7 mouse cellular contexts compared by ENCODE assay signal in the genomic region with DNA sequence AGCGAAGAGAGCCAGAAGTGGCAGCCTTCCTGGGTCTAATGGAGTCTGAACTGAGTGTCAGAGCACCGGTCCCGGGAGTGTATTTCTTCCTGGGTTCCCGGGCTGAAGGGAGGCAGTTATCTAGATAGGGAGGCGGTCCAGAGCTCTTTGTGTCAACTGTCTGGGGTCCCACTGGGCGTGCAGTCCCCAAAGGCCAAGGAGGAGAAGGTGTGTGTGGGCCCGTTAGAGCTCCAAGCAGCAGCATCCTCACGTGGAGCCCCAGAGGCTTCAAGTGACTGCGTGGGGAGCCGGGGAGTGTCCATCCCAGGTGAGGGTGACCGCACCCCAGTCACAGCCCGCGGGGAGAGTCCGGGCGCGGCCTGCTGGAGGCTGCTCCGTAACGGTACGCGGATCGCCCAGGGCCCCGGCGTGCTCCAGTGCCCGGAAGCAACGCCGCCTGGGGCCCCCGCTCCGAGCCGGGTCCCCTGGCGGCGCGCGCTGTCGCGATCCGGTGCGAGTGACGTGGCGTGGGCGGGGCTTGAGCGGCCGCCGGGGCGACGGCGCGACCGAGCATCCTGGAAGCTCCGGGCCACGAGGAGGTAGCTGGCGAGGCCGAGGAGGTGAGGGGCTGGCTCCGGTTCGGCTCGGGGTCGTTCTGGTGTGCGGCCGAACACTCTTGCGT. TPM values are rescaled to one million over a fixed set of nuclear protein-coding genes. Genes with fewer than 3 reads are reported as not detected.
A peak's percentile ranks its signal among the peaks of the same experiment; 100 is the strongest.
DNase-seq lines count a peak whose midpoint lies in the region; ATAC-seq lines count a peak whose summit lies in the region.

Gene Slc7a6, plus strand, starts transcription at position 502 of the 661 bp plus-strand sequence.

- peak; percentile 91 for DNase-seq in adrenal gland, postnatal 10 days
- peak; percentile 89 for DNase-seq in embryonic facial prominence, embryonic 10.5 days (ENCODE audit: low spot score)
- DNase-seq in kidney, adult 11 months: peak; percentile 62
- peak; percentile 89 for DNase-seq in limb, embryonic 10.5 days (ENCODE audit: low spot score)
- peak; percentile 77 for DNase-seq in spleen, adult 12 weeks (ENCODE audit: low spot score)

- peak within 1 kb of the TSS; percentile 98 for H3K27ac ChIP-seq in embryonic facial prominence, embryonic 10.5 days (replicated peaks)
- H3K27ac ChIP-seq in limb, embryonic 10.5 days: peak within 1 kb of the TSS; percentile 97
- H3K27ac ChIP-seq in midbrain, embryonic 12.5 days (replicated peaks): peak within 1 kb of the TSS; percentile 87

- H3K27me3 ChIP-seq in embryonic facial prominence, embryonic 10.5 days (replicated peaks; ENCODE audit: low read depth, poor library complexity, severe bottlenecking): no peaks in the 10 kb centered on the region
- no peaks in the 10 kb centered on the region for H3K27me3 ChIP-seq in limb, embryonic 10.5 days (ENCODE audit: low read depth, poor library complexity, severe bottlenecking)
- H3K27me3 ChIP-seq in midbrain, embryonic 12.5 days: no peaks in the 10 kb centered on the region

- H3K4me3 ChIP-seq in embryonic facial prominence, embryonic 10.5 days: peak within 1 kb of the TSS; percentile 97
- peak within 1 kb of the TSS; percentile 85 for H3K4me3 ChIP-seq in limb, embryonic 10.5 days
- H3K4me3 ChIP-seq in midbrain, embryonic 12.5 days: peak within 1 kb of the TSS; percentile 91

- WGBS in embryonic facial prominence, embryonic 10.5 days: under 1% methylated on average over 59 of the region's 59 CpGs
- under 1% methylated on average over 59 of the region's 59 CpGs for WGBS in limb, embryonic 10.5 days
- WGBS in midbrain, embryonic 12.5 days: 1% methylated on average over 59 of the region's 59 CpGs

- no peaks in the 10 kb centered on the region for H3K9me3 ChIP-seq in embryonic facial prominence, embryonic 10.5 days
- no peaks in the 10 kb centered on the region for H3K9me3 ChIP-seq in limb, embryonic 10.5 days (replicated peaks)
- H3K9me3 ChIP-seq in midbrain, embryonic 12.5 days: no peaks in the 10 kb centered on the region

- peak; percentile 82 for ATAC-seq in granulocyte monocyte progenitor cell, adult 5-6 weeks (replicated peaks; ENCODE audit: poor library complexity, severe bottlenecking)
- peak; percentile 90 for ATAC-seq in midbrain, embryonic 12.5 days (ENCODE audit: low FRiP score, low read depth)

- peak within 1 kb of the TSS; percentile 87 for H3K9ac ChIP-seq in midbrain, embryonic 12.5 days (replicated peaks)

- H3K4me1 ChIP-seq in embryonic facial prominence, embryonic 10.5 days: peaks cover 16% of the 10 kb centered on the region
- peaks cover 14% of the 10 kb centered on the region for H3K4me1 ChIP-seq in limb, embryonic 10.5 days
- H3K4me1 ChIP-seq in midbrain, embryonic 12.5 days: peaks cover 10% of the 10 kb centered on the region

- peaks cover 21% of the 10 kb centered on the region for H3K36me3 ChIP-seq in embryonic facial prominence, embryonic 10.5 days (replicated peaks)
- peaks cover 23% of the 10 kb centered on the region for H3K36me3 ChIP-seq in limb, embryonic 10.5 days
- H3K36me3 ChIP-seq in midbrain, embryonic 12.5 days: peaks cover 11% of the 10 kb centered on the region

- peak within 1 kb of the TSS; percentile 85 for H3K4me2 ChIP-seq in midbrain, embryonic 12.5 days (replicated peaks)

RNA-seq across cellular contexts. Expression of gene Slc7a6, which starts in this region (rescaled TPM):
- 10 to 100 TPM; 28.2 to 28.7 TPM for total RNA-seq in adrenal gland, postnatal 10 days (2021)
- polyA plus RNA-seq in embryonic facial prominence, embryonic 10.5 days (2016; fragmentation: Nextera tagmentation; extraction: Ambion mirVana): 71.6 and 84.5 TPM in 2 replicates
- total RNA-seq in granulocyte monocyte progenitor cell, adult 5-6 weeks (2014; fragmentation: Nextera tagmentation): 29.6 and 30.3 TPM in 2 replicates
- total RNA-seq in granulocyte monocyte progenitor cell, adult 5-6 weeks (2017): 21.9 and 31.5 TPM in 2 replicates
- polyA plus RNA-seq in limb, embryonic 10.5 days (2016; fragmentation: Nextera tagmentation; extraction: Ambion mirVana): 85.3 and 94.5 TPM in 2 replicates
- 63.2 and 63.8 TPM in 2 replicates for polyA plus RNA-seq in midbrain, embryonic 12.5 days (2016; fragmentation: Nextera tagmentation; extraction: Ambion mirVana)

Comparison
In these comparisons a context has a peak if more than half of its experiments do, and no peak if none do; other contexts are left out.
1. Peak in every context shown above with its lines: DNase-seq, ATAC-seq, H3K4me3 ChIP-seq and H3K27ac ChIP-seq.